In genomic region chr5:44917173-44917815, GRCm38 (mm10) we compare ENCODE assay signal across 11 mouse cellular contexts.
DNase-seq lines count a peak whose midpoint lies in the region; ATAC-seq and TF ChIP-seq lines count a peak whose summit lies in the region.
"Had no signal": no experiment of that assay in that cellular context is flagged by ENCODE, and none has a peak within 500 bp of the region (broad histone marks: within the 10 kb centered on the region; RNA-seq: fewer than 3 reads in every experiment).

No protein-coding gene starts in this region.

- no peak for DNase-seq in intestine, embryonic 14.5 days (ENCODE audit: low spot score)
- DNase-seq in heart, adult 8-10 months (ENCODE audit: low spot score), result no peak
- no peak for DNase-seq in cerebellum, postnatal 4 days (ENCODE audit: low spot score in 2 of 2)
- DNase-seq: adrenal gland, postnatal 36 days; lung, embryonic 14.5 days had no signal

- TF ChIP-seq CTCF in cortical plate, adult 2 months (IDR thresholded peaks at IDR 0.05; ENCODE audit: extremely low read depth, insufficient read depth, low read length), result no peak

- WGBS in intestine, embryonic 14.5 days, result 54% methylated on average over 16 of the region's 16 CpGs
- 64% methylated on average over 16 of the region's 16 CpGs for WGBS in intestine, embryonic 16.5 days
- 14% methylated on average over 16 of the region's 16 CpGs for WGBS in forebrain, embryonic 15.5 days
- 18% methylated on average over 16 of the region's 16 CpGs for WGBS in limb, embryonic 13.5 days

- H3K4me2 ChIP-seq in intestine, embryonic 14.5 days (ENCODE audit: low read length), result peak overlapping the region; percentile 16; the same call in 1 of the 2 replicates
- H3K4me2 ChIP-seq in intestine, embryonic 16.5 days (ENCODE audit: low read depth, low read length), result no peak overlapping the region
- peak overlapping the region; percentile 32 for H3K4me2 ChIP-seq in forebrain, embryonic 15.5 days (replicated peaks)
- H3K4me2 ChIP-seq in limb, embryonic 13.5 days (replicated peaks), result peak overlapping the region; percentile 47
- H3K4me2 ChIP-seq: lung, embryonic 14.5 days had no signal

- H3K4me1 ChIP-seq in intestine, embryonic 14.5 days (replicated peaks; ENCODE audit: control insufficient read depth, insufficient read depth, low read length), result no peaks in the 10 kb centered on the region
- H3K4me1 ChIP-seq in intestine, embryonic 16.5 days (ENCODE audit: control insufficient read depth, insufficient read depth, low read length), result no peaks in the 10 kb centered on the region
- peaks cover 2% of the 10 kb centered on the region; the same call in 1 of the 2 replicates for H3K4me1 ChIP-seq in cortical plate, adult 2 months (ENCODE audit: control insufficient read depth, insufficient read depth, low read length)
- H3K4me1 ChIP-seq in forebrain, embryonic 15.5 days, result peaks cover 5% of the 10 kb centered on the region; the same call in 1 of the 2 replicates
- peaks cover 16% of the 10 kb centered on the region for H3K4me1 ChIP-seq in limb, embryonic 13.5 days

- no peaks in the 10 kb centered on the region for H3K27me3 ChIP-seq in intestine, embryonic 14.5 days (replicated peaks; ENCODE audit: control insufficient read depth, insufficient read depth, low read length)
- no peaks in the 10 kb centered on the region for H3K27me3 ChIP-seq in intestine, embryonic 16.5 days (replicated peaks; ENCODE audit: control insufficient read depth, insufficient read depth, low read length)
- no peaks in the 10 kb centered on the region for H3K27me3 ChIP-seq in forebrain, embryonic 15.5 days
- no peaks in the 10 kb centered on the region for H3K27me3 ChIP-seq in limb, embryonic 13.5 days
- H3K27me3 ChIP-seq: Patski had no signal

- H3K9ac ChIP-seq in intestine, embryonic 14.5 days (ENCODE audit: low read length), result no peak overlapping the region
- H3K9ac ChIP-seq in intestine, embryonic 16.5 days (ENCODE audit: low read depth, low read length), result no peak overlapping the region
- peak overlapping the region; percentile 20; the same call in 1 of the 2 replicates for H3K9ac ChIP-seq in forebrain, embryonic 15.5 days (replicated peaks)
- H3K9ac ChIP-seq in limb, embryonic 13.5 days, result no peak overlapping the region
- H3K9ac ChIP-seq: lung, embryonic 14.5 days had no signal

- ATAC-seq in intestine, embryonic 14.5 days (replicated peaks; ENCODE audit: low FRiP score, low TSS enrichment, low read depth), result no peak
- no peak for ATAC-seq in intestine, embryonic 16.5 days
- ATAC-seq in forebrain, embryonic 15.5 days (replicated peaks), result peak; percentile 32; the same call in 1 of the 2 replicates
- ATAC-seq in limb, embryonic 13.5 days (ENCODE audit: low FRiP score, low read depth), result no peak
- ATAC-seq in CD4-positive, CD25-positive, alpha-beta regulatory T cell, adult 4 months, result no peak
- ATAC-seq: Patski had no signal

- TF ChIP-seq POLR2A in cortical plate, adult 2 months (IDR thresholded peaks at IDR 0.05; ENCODE audit: extremely low read depth, insufficient read depth, low read length), result no peak

- no peak overlapping the region for H3K4me3 ChIP-seq in intestine, embryonic 14.5 days (ENCODE audit: low read depth, low read length)
- no peak overlapping the region for H3K4me3 ChIP-seq in intestine, embryonic 16.5 days (ENCODE audit: low read length)
- H3K4me3 ChIP-seq in cortical plate, adult 2 months (ENCODE audit: insufficient read depth, low read length), result peak overlapping the region; percentile 23
- H3K4me3 ChIP-seq in forebrain, embryonic 15.5 days, result peak overlapping the region; percentile 21
- peak overlapping the region; percentile 14 for H3K4me3 ChIP-seq in limb, embryonic 13.5 days

- H3K36me3 ChIP-seq in intestine, embryonic 14.5 days (ENCODE audit: control insufficient read depth, insufficient read depth, low read length), result no peaks in the 10 kb centered on the region
- H3K36me3 ChIP-seq in intestine, embryonic 16.5 days (ENCODE audit: control insufficient read depth, insufficient read depth, low read length), result no peaks in the 10 kb centered on the region
- no peaks in the 10 kb centered on the region for H3K36me3 ChIP-seq in forebrain, embryonic 15.5 days
- H3K36me3 ChIP-seq in limb, embryonic 13.5 days, result no peaks in the 10 kb centered on the region

- H3K9me3 ChIP-seq in intestine, embryonic 14.5 days (ENCODE audit: control insufficient read depth, low read length), result no peaks in the 10 kb centered on the region
- H3K9me3 ChIP-seq in intestine, embryonic 16.5 days (ENCODE audit: control insufficient read depth, low read length), result no peaks in the 10 kb centered on the region
- no peaks in the 10 kb centered on the region for H3K9me3 ChIP-seq in forebrain, embryonic 15.5 days
- no peaks in the 10 kb centered on the region for H3K9me3 ChIP-seq in limb, embryonic 13.5 days

- no peak overlapping the region for H3K27ac ChIP-seq in intestine, embryonic 14.5 days (ENCODE audit: low read depth)
- H3K27ac ChIP-seq in intestine, embryonic 16.5 days (ENCODE audit: low read length), result no peak overlapping the region
- no peak overlapping the region for H3K27ac ChIP-seq in cortical plate, adult 2 months (ENCODE audit: insufficient read depth, low read length)
- H3K27ac ChIP-seq in forebrain, embryonic 15.5 days (replicated peaks), result no peak overlapping the region
- H3K27ac ChIP-seq in limb, embryonic 13.5 days, result peak overlapping the region; percentile 44; the same call in 1 of the 2 replicates

Comparison
In these comparisons a context has a peak if more than half of its experiments do, and no peak if none do; other contexts are left out.
1. H3K4me3 ChIP-seq: peak in cortical plate, adult 2 months (single experiment), forebrain, embryonic 15.5 days (single experiment) and limb, embryonic 13.5 days (single experiment); none in intestine, embryonic 14.5 days (single experiment) and intestine, embryonic 16.5 days (single experiment).